Mouse (Mus musculus): ENCODE results near the gene Akap2. TPM values are rescaled to one million over a fixed set of nuclear protein-coding genes. Genes with fewer than 3 reads are reported as not detected.

Akap2 gene
- polyA plus RNA-seq, 2 experiments, result 0.76 to 1.5 TPM

DNA sequence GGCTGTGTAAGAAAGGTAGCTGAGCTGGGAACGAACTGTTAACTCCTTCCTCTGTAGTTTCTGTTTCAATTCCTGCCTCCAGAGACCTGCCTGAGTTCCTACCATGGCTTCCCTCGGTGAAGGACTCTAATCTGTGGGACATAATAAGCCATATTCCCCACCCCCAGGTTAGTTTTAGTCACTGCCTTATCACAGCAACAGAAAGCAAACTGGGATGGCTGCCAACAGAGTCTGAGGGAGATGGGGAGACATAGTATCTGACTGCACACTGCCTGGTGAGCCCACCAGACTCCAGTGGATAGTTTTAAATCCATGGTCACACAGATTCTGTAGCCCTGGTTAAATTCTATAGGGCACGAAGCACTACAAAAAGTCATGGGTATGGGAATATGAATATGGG lies 16.0 kb downstream of the Akap2 start:
- no peaks in the 10 kb centered on the region for H3K36me3 ChIP-seq (replicated peaks; ENCODE audit: control insufficient read depth, insufficient read depth, low read depth)
- no peaks in the 10 kb centered on the region for H3K27me3 ChIP-seq (ENCODE audit: control insufficient read depth, insufficient read depth, low read length)
- no peaks in the 10 kb centered on the region for H3K9me3 ChIP-seq (ENCODE audit: control insufficient read depth, low read length)
- DNase-seq (ENCODE audit: low read depth in 3 of 3, low spot score in 3 of 3) (no peak), ATAC-seq (ENCODE audit: insufficient read depth) (no peak)
- H3K4me1 ChIP-seq (replicated peaks; ENCODE audit: control insufficient read depth in 2 of 2, insufficient read depth in 2 of 2, low read length in 1 of 2), result no peaks in the 10 kb centered on the region
- no peak overlapping the region for H3K4me3 ChIP-seq (ENCODE audit: insufficient read depth in 1 of 2, low read depth in 2 of 2, low read length in 2 of 2)
- no peak overlapping the region for H3K4me2 ChIP-seq (ENCODE audit: low read depth)
- no peak overlapping the region for H3K9ac ChIP-seq (replicated peaks)
- TF ChIP-seq CTCF (IDR thresholded peaks at IDR 0.05; ENCODE audit: low read depth), result no peak
- TF ChIP-seq EP300 (IDR thresholded peaks at IDR 0.05; ENCODE audit: low read depth), result no peak
- H3K27ac ChIP-seq, result no peak overlapping the region
- WGBS (ENCODE audit: insufficient replicate concordance), result 43% methylated on average over 3 of the region's 3 CpGs

DNA sequence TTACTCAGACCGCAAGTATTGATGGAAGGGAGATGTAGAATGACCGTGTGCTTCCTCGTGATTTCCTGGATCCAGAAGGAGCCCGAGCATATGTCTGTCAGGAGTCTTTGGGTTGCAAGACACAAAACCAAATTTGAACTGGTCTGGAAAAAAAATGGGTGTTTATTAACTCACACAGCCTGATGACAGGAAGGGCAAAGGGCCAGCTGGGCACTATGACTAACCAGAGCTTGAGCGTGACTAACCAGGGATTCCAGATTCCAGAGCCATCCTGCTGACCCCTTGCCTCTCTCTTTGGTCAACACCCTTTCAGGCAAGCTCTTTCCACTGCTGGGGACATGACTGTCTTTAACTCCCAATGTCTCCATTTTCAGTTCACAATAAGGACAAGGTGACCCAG lies 18.0 kb downstream of the Akap2 start:
- Histone ChIP-seq H3K4me1 (replicated peaks; ENCODE audit: control insufficient read depth in 2 of 2, insufficient read depth in 2 of 2, low read length in 1 of 2) (no peaks in the 10 kb centered on the region), H3K27me3 (ENCODE audit: control insufficient read depth, insufficient read depth, low read length) (no peaks in the 10 kb centered on the region), H3K4me3 (ENCODE audit: insufficient read depth in 1 of 2, low read depth in 2 of 2, low read length in 2 of 2) (no peak overlapping the region), H3K9ac (replicated peaks) (no peak overlapping the region), H3K4me2 (ENCODE audit: low read depth) (no peak overlapping the region), H3K36me3 (replicated peaks; ENCODE audit: control insufficient read depth, insufficient read depth, low read depth) (no peaks in the 10 kb centered on the region), H3K9me3 (ENCODE audit: control insufficient read depth, low read length) (no peaks in the 10 kb centered on the region), H3K27ac (no peak overlapping the region)
- TF ChIP-seq EP300 (IDR thresholded peaks at IDR 0.05; ENCODE audit: low read depth), result no peak
- TF ChIP-seq CTCF (IDR thresholded peaks at IDR 0.05; ENCODE audit: low read depth), result no peak
- WGBS (ENCODE audit: insufficient replicate concordance), result 72% methylated on average over 5 of the region's 5 CpGs
- ATAC-seq (ENCODE audit: insufficient read depth) (no peak), DNase-seq (ENCODE audit: low read depth in 3 of 3, low spot score in 3 of 3) (no peak)

DNA sequence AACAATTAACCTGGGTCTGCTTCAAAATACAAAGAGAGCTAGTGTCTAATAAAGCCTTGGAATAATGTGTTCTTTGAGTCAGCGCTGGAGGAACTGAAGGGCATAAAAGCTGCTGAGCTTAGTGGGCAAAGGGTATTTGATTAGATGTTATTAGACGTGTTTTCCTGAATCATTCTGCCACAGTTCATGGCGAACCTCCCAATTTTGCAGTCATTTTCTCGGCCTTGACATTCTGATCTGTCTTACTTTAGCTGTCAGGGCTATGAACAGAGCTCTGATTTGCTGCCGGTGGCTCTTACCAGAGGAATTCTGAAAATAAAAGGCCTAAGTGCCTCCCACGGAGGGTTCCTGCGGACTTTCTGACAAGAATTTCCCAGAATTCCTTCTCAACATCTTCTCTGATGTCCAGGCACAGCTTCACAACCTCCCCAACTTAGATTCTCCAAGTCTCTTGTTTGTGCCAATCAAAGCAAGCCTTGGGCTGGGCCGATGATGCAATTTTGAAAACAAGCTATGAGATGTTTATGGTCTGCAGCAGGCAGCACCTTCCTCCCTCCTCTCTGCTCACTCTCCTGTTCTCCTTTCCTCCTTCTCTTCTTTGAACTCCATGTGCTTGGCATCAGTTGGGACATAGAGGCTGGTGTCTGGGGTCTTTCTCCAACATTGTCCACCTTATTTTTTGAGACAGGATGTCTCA lies 21.5 kb downstream of the Akap2 start:
- Histone ChIP-seq H3K27me3 (ENCODE audit: control insufficient read depth, insufficient read depth, low read length) (no peaks in the 10 kb centered on the region), H3K27ac (no peak overlapping the region), H3K4me3 (ENCODE audit: insufficient read depth in 1 of 2, low read depth in 2 of 2, low read length in 2 of 2) (no peak overlapping the region), H3K4me1 (replicated peaks; ENCODE audit: control insufficient read depth in 2 of 2, insufficient read depth in 2 of 2, low read length in 1 of 2) (no peaks in the 10 kb centered on the region), H3K4me2 (ENCODE audit: low read depth) (no peak overlapping the region), H3K36me3 (replicated peaks; ENCODE audit: control insufficient read depth, insufficient read depth, low read depth) (no peaks in the 10 kb centered on the region), H3K9me3 (ENCODE audit: control insufficient read depth, low read length) (no peaks in the 10 kb centered on the region), H3K9ac (replicated peaks) (no peak overlapping the region)
- 59% methylated on average over 8 of the region's 8 CpGs for WGBS (ENCODE audit: insufficient replicate concordance)
- no peak for DNase-seq (ENCODE audit: low read depth in 3 of 3, low spot score in 3 of 3)
- TF ChIP-seq CTCF (IDR thresholded peaks at IDR 0.05; ENCODE audit: low read depth) (no peak), EP300 (IDR thresholded peaks at IDR 0.05; ENCODE audit: low read depth) (no peak)
- no peak for ATAC-seq (ENCODE audit: insufficient read depth)

DNA sequence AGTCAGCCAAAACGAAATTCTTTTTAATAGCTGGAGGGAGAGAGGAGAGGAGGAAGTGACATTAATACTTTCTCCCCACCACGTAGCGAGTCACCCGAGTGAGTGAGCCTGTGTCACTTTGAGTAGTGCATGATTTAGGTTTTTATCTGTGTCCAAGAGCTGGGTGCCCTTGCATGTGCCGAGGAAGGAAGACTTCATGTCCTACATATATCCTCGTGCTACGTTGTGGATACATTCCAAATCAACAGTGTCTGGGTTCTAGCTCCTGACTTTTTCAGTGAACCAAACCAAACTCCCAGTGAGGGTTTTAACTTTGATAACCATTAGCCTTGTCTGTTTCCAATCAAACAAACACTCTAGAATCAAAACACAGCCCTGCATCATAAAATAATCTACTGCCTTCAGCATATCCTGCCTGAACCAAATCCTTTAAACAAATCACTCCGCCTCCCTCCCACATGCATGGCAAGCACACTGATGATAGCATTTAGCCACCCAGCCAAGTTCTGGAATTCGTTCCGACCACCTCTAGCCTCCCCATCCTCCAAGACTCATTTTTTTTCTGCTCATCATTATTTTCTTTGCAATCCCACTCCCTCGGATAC lies 26.0 kb downstream of the Akap2 start:
- no peaks in the 10 kb centered on the region for H3K4me1 ChIP-seq (replicated peaks; ENCODE audit: control insufficient read depth in 2 of 2, insufficient read depth in 2 of 2, low read length in 1 of 2)
- no peaks in the 10 kb centered on the region for H3K9me3 ChIP-seq (ENCODE audit: control insufficient read depth, low read length)
- no peaks in the 10 kb centered on the region for H3K27me3 ChIP-seq (ENCODE audit: control insufficient read depth, insufficient read depth, low read length)
- no peak overlapping the region for H3K27ac ChIP-seq
- H3K4me3 ChIP-seq (ENCODE audit: insufficient read depth in 1 of 2, low read depth in 2 of 2, low read length in 2 of 2), result no peak overlapping the region
- no peak overlapping the region for H3K9ac ChIP-seq (replicated peaks)
- WGBS (ENCODE audit: insufficient replicate concordance), result 37% methylated on average over 11 of the region's 11 CpGs
- ATAC-seq (ENCODE audit: insufficient read depth) (no peak), DNase-seq (ENCODE audit: low read depth in 3 of 3, low spot score in 3 of 3) (no peak)
- no peaks in the 10 kb centered on the region for H3K36me3 ChIP-seq (replicated peaks; ENCODE audit: control insufficient read depth, insufficient read depth, low read depth)
- H3K4me2 ChIP-seq (ENCODE audit: low read depth), result no peak overlapping the region
- TF ChIP-seq CTCF (IDR thresholded peaks at IDR 0.05; ENCODE audit: low read depth), result no peak
- TF ChIP-seq EP300 (IDR thresholded peaks at IDR 0.05; ENCODE audit: low read depth), result no peak

DNA sequence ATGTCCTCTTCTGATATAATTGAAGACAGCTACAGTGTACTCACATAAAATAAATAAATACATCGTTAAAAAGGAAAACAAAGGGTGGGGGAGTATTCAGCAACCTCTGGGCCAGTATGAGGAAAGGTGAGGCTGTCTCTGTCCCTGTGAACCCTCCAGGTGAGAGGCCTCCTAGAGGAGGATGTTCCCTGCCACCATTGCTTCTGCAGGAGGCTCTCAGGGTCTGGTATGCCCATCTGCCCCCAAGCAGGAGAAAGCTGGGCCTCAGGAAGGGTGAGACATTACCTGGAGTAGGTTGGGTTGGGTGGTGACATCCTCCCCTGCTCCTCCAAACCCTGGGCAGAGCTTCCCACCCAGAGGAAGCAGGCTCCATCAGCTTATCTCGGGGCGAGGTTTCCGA lies 33.2 kb downstream of the Akap2 start:
- Histone ChIP-seq H3K9me3 (ENCODE audit: control insufficient read depth, low read length) (no peaks in the 10 kb centered on the region), H3K27me3 (ENCODE audit: control insufficient read depth, insufficient read depth, low read length) (no peaks in the 10 kb centered on the region), H3K4me2 (ENCODE audit: low read depth) (no peak overlapping the region), H3K4me1 (replicated peaks; ENCODE audit: control insufficient read depth in 2 of 2, insufficient read depth in 2 of 2, low read length in 1 of 2) (no peaks in the 10 kb centered on the region), H3K27ac (no peak overlapping the region), H3K9ac (replicated peaks) (no peak overlapping the region), H3K4me3 (ENCODE audit: insufficient read depth in 1 of 2, low read depth in 2 of 2, low read length in 2 of 2) (no peak overlapping the region), H3K36me3 (replicated peaks; ENCODE audit: control insufficient read depth, insufficient read depth, low read depth) (no peaks in the 10 kb centered on the region)
- ATAC-seq (ENCODE audit: insufficient read depth), result no peak
- WGBS (ENCODE audit: insufficient replicate concordance), result 34% methylated on average over 4 of the region's 4 CpGs
- no peak for DNase-seq (ENCODE audit: low read depth in 3 of 3, low spot score in 3 of 3)
- TF ChIP-seq CTCF (IDR thresholded peaks at IDR 0.05; ENCODE audit: low read depth) (no peak), EP300 (IDR thresholded peaks at IDR 0.05; ENCODE audit: low read depth) (no peak)

Data from liver, embryonic 14.5 days (tissue).